In genomic region chr15:81831136-81831825, GRCm38 (mm10) we compare ENCODE assay signal across 8 mouse cellular contexts. TPM values are rescaled to one million over a fixed set of nuclear protein-coding genes. Genes with fewer than 3 reads are reported as not detected.
DNase-seq lines count a peak whose midpoint lies in the region; ATAC-seq lines count a peak whose summit lies in the region.

No protein-coding gene starts in this region.

- no peak overlapping the region for H3K4me3 ChIP-seq in forebrain, embryonic 14.5 days (ENCODE audit: low read depth, low read length)
- no peak overlapping the region for H3K4me3 ChIP-seq in liver, embryonic 16.5 days (ENCODE audit: low read depth, low read length)
- no peak overlapping the region for H3K4me3 ChIP-seq in neural tube, embryonic 13.5 days

- no peaks in the 10 kb centered on the region for H3K4me1 ChIP-seq in forebrain, embryonic 14.5 days (ENCODE audit: control insufficient read depth, insufficient read depth, low read length)
- peaks cover 7% of the 10 kb centered on the region for H3K4me1 ChIP-seq in liver, embryonic 16.5 days (ENCODE audit: control insufficient read depth, low read depth, low read length)
- H3K4me1 ChIP-seq in neural tube, embryonic 13.5 days (replicated peaks), result peaks cover 22% of the 10 kb centered on the region

- peak; percentile 83 for ATAC-seq in cerebellum, adult (ENCODE audit: insufficient number of reproducible peaks, low FRiP score, low TSS enrichment)
- peak; percentile 88 for ATAC-seq in forebrain, embryonic 14.5 days
- peak; percentile 90 for ATAC-seq in liver, embryonic 16.5 days (ENCODE audit: low read depth)
- peak; percentile 90 for ATAC-seq in neural tube, embryonic 13.5 days (ENCODE audit: low read depth)

- 0 out of 2 replicates have a peak overlapping the region, but pooled peaks have one; percentile 14 for H3K4me2 ChIP-seq in forebrain, embryonic 14.5 days (ENCODE audit: low read length)
- 0 out of 2 replicates have a peak overlapping the region, but pooled peaks have one; percentile 26 for H3K4me2 ChIP-seq in liver, embryonic 16.5 days (ENCODE audit: low read depth, low read length)
- peak overlapping the region; percentile 23; the same call in 1 of the 2 replicates for H3K4me2 ChIP-seq in neural tube, embryonic 13.5 days

- WGBS in forebrain, embryonic 14.5 days, result 19% methylated on average over 24 of the region's 24 CpGs
- WGBS in large intestine, adult 2 months, result 8% methylated on average over 24 of the region's 24 CpGs
- WGBS in liver, embryonic 16.5 days (ENCODE audit: insufficient replicate concordance), result 15% methylated on average over 24 of the region's 24 CpGs
- 16% methylated on average over 24 of the region's 24 CpGs for WGBS in neural tube, embryonic 13.5 days

- peak; percentile 99 for DNase-seq in ES-CJ7 (ENCODE audit: low read depth, low spot score)
- peak; percentile 93 for DNase-seq in forebrain, embryonic 14.5 days (ENCODE audit: low spot score)
- peak; percentile 93 to 96 for DNase-seq in heart, postnatal 14 days
- peak; percentile 89 for DNase-seq in large intestine, adult 2 months (ENCODE audit: low read depth, low spot score)
- DNase-seq in telencephalon, adult 2 months (ENCODE audit: low read depth, low spot score), result peak; percentile 80

- H3K36me3 ChIP-seq in forebrain, embryonic 14.5 days (ENCODE audit: control insufficient read depth, insufficient read depth, low read length), result peaks cover 17% of the 10 kb centered on the region
- H3K36me3 ChIP-seq in liver, embryonic 16.5 days (ENCODE audit: control insufficient read depth, insufficient read depth), result no peaks in the 10 kb centered on the region
- peaks cover 14% of the 10 kb centered on the region for H3K36me3 ChIP-seq in neural tube, embryonic 13.5 days

- intact Hi-C loops in heart, postnatal 14 days (cut with DNase I), result loop anchor here (2.0 to 5.0 kb wide), 2 partner anchors 41 to 74 kb away; partner anchors contain the start of genes Aco2 and Phf5a

- no peak overlapping the region for H3K9ac ChIP-seq in forebrain, embryonic 14.5 days (ENCODE audit: low read length)
- no peak overlapping the region for H3K9ac ChIP-seq in liver, embryonic 16.5 days (ENCODE audit: low read depth, low read length)
- H3K9ac ChIP-seq in neural tube, embryonic 13.5 days, result peak overlapping the region; percentile 45

- H3K27me3 ChIP-seq in forebrain, embryonic 14.5 days (replicated peaks; ENCODE audit: control insufficient read depth, insufficient read depth, low read length), result no peaks in the 10 kb centered on the region
- peaks cover 3% of the 10 kb centered on the region; the same call in 1 of the 2 replicates for H3K27me3 ChIP-seq in liver, embryonic 16.5 days (ENCODE audit: control insufficient read depth, insufficient read depth, low read depth, low read length)
- peaks cover 18% of the 10 kb centered on the region for H3K27me3 ChIP-seq in neural tube, embryonic 13.5 days

- H3K9me3 ChIP-seq in forebrain, embryonic 14.5 days (replicated peaks; ENCODE audit: control insufficient read depth, low read length), result no peaks in the 10 kb centered on the region
- H3K9me3 ChIP-seq in liver, embryonic 16.5 days (replicated peaks; ENCODE audit: control insufficient read depth, low read length), result no peaks in the 10 kb centered on the region
- no peaks in the 10 kb centered on the region for H3K9me3 ChIP-seq in neural tube, embryonic 13.5 days

- 0 out of 2 replicates have a peak overlapping the region, but pooled peaks have one; percentile 21 for H3K27ac ChIP-seq in forebrain, embryonic 14.5 days (ENCODE audit: low read depth, low read length)
- peak overlapping the region; percentile 48; the same call in 1 of the 2 replicates for H3K27ac ChIP-seq in liver, embryonic 16.5 days (ENCODE audit: low read length)
- H3K27ac ChIP-seq in neural tube, embryonic 13.5 days (replicated peaks), result peak overlapping the region; percentile 49; the same call in 1 of the 2 replicates

RNA-seq across cellular contexts. Expression of gene Tob2, which starts 27.3 kb away (rescaled TPM):
- 11.1 and 17.0 TPM in 2 replicates for polyA plus RNA-seq in forebrain, embryonic 14.5 days (2014; fragmentation: Nextera tagmentation; extraction: Ambion mirVana)
- 100 to 1,000 TPM; 119 to 131 TPM for total RNA-seq in heart, postnatal 14 days (2021)
- 16.5 and 29.7 TPM in 2 replicates for polyA plus RNA-seq in large intestine, adult 2 months (2012; rRNA removed)
- 11.7 and 14.9 TPM in 2 replicates for polyA plus RNA-seq in liver, embryonic 16.5 days (2015; fragmentation: Nextera tagmentation; extraction: Ambion mirVana)
- 13.5 and 16.5 TPM in 2 replicates for polyA plus RNA-seq in neural tube, embryonic 13.5 days (2015; fragmentation: Nextera tagmentation; extraction: Ambion mirVana)

RNA-seq across cellular contexts. Expression of gene Tef, which starts 29.1 kb away (rescaled TPM):
- polyA plus RNA-seq in forebrain, embryonic 14.5 days (2014; fragmentation: Nextera tagmentation; extraction: Ambion mirVana), result 15.1 and 18.1 TPM in 2 replicates
- 10 to 100 TPM; 69.3 to 93.0 TPM for total RNA-seq in heart, postnatal 14 days (2021)
- 5.9 and 11.3 TPM in 2 replicates for polyA plus RNA-seq in large intestine, adult 2 months (2012; rRNA removed)
- polyA plus RNA-seq in liver, embryonic 16.5 days (2015; fragmentation: Nextera tagmentation; extraction: Ambion mirVana), result 6.3 and 9.2 TPM in 2 replicates
- polyA plus RNA-seq in neural tube, embryonic 13.5 days (2015; fragmentation: Nextera tagmentation; extraction: Ambion mirVana), result 20.6 and 21.4 TPM in 2 replicates

RNA-seq across cellular contexts. Expression of gene Phf5a, which starts 40.4 kb away (rescaled TPM):
- polyA plus RNA-seq in forebrain, embryonic 14.5 days (2014; fragmentation: Nextera tagmentation; extraction: Ambion mirVana), result 153 and 202 TPM in 2 replicates
- total RNA-seq in heart, postnatal 14 days (2021), result 10 to 100 TPM; 41.4 to 44.2 TPM
- polyA plus RNA-seq in large intestine, adult 2 months (2012; rRNA removed), result 69.4 and 87.1 TPM in 2 replicates
- 72.6 and 79.6 TPM in 2 replicates for polyA plus RNA-seq in liver, embryonic 16.5 days (2015; fragmentation: Nextera tagmentation; extraction: Ambion mirVana)
- 111 and 129 TPM in 2 replicates for polyA plus RNA-seq in neural tube, embryonic 13.5 days (2015; fragmentation: Nextera tagmentation; extraction: Ambion mirVana)

RNA-seq across cellular contexts. Expression of gene Aco2, which starts 40.8 kb away (rescaled TPM):
- 204 and 231 TPM in 2 replicates for polyA plus RNA-seq in forebrain, embryonic 14.5 days (2014; fragmentation: Nextera tagmentation; extraction: Ambion mirVana)
- total RNA-seq in heart, postnatal 14 days (2021), result 1,000 to 10,000 TPM; 2,092 to 2,100 TPM
- 327 and 443 TPM in 2 replicates for polyA plus RNA-seq in large intestine, adult 2 months (2012; rRNA removed)
- polyA plus RNA-seq in liver, embryonic 16.5 days (2015; fragmentation: Nextera tagmentation; extraction: Ambion mirVana), result 109 and 114 TPM in 2 replicates
- polyA plus RNA-seq in neural tube, embryonic 13.5 days (2015; fragmentation: Nextera tagmentation; extraction: Ambion mirVana), result 252 and 268 TPM in 2 replicates
